Mouse (Mus musculus): Measurements from ENCODE around the gene Qtrt2. TPM values are rescaled to one million over a fixed set of nuclear protein-coding genes. Genes with fewer than 3 reads are reported as not detected.
A peak's percentile ranks its signal among the peaks of the same experiment; 100 is the strongest.

Gene Qtrt2
- total RNA-seq, 2 experiments from 2014 or later, result 38.8 to 40.7 TPM

GRCm38 (mm10) chr16:43945869-43946268, 19.3 kb upstream of the Qtrt2 start:
- no peak for TF ChIP-seq CTCF (conservative IDR thresholded peaks at IDR 0.05)
- Histone ChIP-seq H3K4me3 (no peak overlapping the region), H3K27ac (peak overlapping the region; percentile 77)
- no peak for DNase-seq (ENCODE audit: low spot score in 2 of 2)

GRCm38 (mm10) chr16:43945351-43945750, 18.7 kb upstream of the Qtrt2 start:
- H3K27ac ChIP-seq, result peak overlapping the region; percentile 77
- no peak overlapping the region for H3K4me3 ChIP-seq
- TF ChIP-seq CTCF (conservative IDR thresholded peaks at IDR 0.05), result no peak
- no peak for DNase-seq (ENCODE audit: low spot score in 2 of 2)

GRCm38 (mm10) chr16:43940846-43941245, 14.2 kb upstream of the Qtrt2 start:
- no peak for DNase-seq (ENCODE audit: low spot score in 2 of 2)
- Histone ChIP-seq H3K4me3 (no peak overlapping the region), H3K27ac (no peak overlapping the region)
- TF ChIP-seq CTCF (conservative IDR thresholded peaks at IDR 0.05), result no peak

- H3K27ac ChIP-seq, result peak overlapping the region; percentile 81
- no peak for DNase-seq (ENCODE audit: low spot score in 2 of 2)
- no peak overlapping the region for H3K4me3 ChIP-seq
- TF ChIP-seq CTCF (conservative IDR thresholded peaks at IDR 0.05), result no peak
These were observed 9.3 kb upstream of the Qtrt2 start for GRCm38 (mm10) chr16:43935892-43936291.

- no peak for TF ChIP-seq CTCF (conservative IDR thresholded peaks at IDR 0.05)
- Histone ChIP-seq H3K27ac (peak overlapping the region; percentile 81), H3K4me3 (no peak overlapping the region)
- no peak for DNase-seq (ENCODE audit: low spot score in 2 of 2)
These were observed 8.8 kb upstream of the Qtrt2 start for GRCm38 (mm10) chr16:43935367-43935766.

GRCm38 (mm10) chr16:43934856-43935255, 8.2 kb upstream of the Qtrt2 start:
- no peak for DNase-seq (ENCODE audit: low spot score in 2 of 2)
- H3K4me3 ChIP-seq, result no peak overlapping the region
- peak overlapping the region; percentile 81 for H3K27ac ChIP-seq
- no peak for TF ChIP-seq CTCF (conservative IDR thresholded peaks at IDR 0.05)

- Histone ChIP-seq H3K4me3 (no peak overlapping the region), H3K27ac (peak overlapping the region; percentile 81)
- no peak for TF ChIP-seq CTCF (conservative IDR thresholded peaks at IDR 0.05)
- no peak for DNase-seq (ENCODE audit: low spot score in 2 of 2)
These were observed 6.4 kb upstream of the Qtrt2 start for GRCm38 (mm10) chr16:43933041-43933440.

GRCm38 (mm10) chr16:43932319-43932718, 5.7 kb upstream of the Qtrt2 start:
- no peak for DNase-seq (ENCODE audit: low spot score in 2 of 2)
- Histone ChIP-seq H3K27ac (peak overlapping the region; percentile 76), H3K4me3 (no peak overlapping the region)
- TF ChIP-seq CTCF (conservative IDR thresholded peaks at IDR 0.05), result no peak

- Histone ChIP-seq H3K4me3 (no peak overlapping the region), H3K27ac (peak overlapping the region; percentile 76)
- TF ChIP-seq CTCF (conservative IDR thresholded peaks at IDR 0.05), result no peak
- no peak for DNase-seq (ENCODE audit: low spot score in 2 of 2)
These were observed 4.9 kb upstream of the Qtrt2 start for GRCm38 (mm10) chr16:43931502-43931901.

- TF ChIP-seq CTCF (conservative IDR thresholded peaks at IDR 0.05), result no peak
- no peak overlapping the region for H3K4me3 ChIP-seq
- H3K27ac ChIP-seq, result peak overlapping the region; percentile 33; the same call in 1 of the 2 replicates
- DNase-seq (ENCODE audit: low spot score in 2 of 2), result no peak
These were observed 4.0 kb upstream of the Qtrt2 start for GRCm38 (mm10) chr16:43930577-43930976.

GRCm38 (mm10) chr16:43925846-43926245, 763 bp downstream of the Qtrt2 start:
- DNase-seq (ENCODE audit: low spot score in 2 of 2), result no peak
- Histone ChIP-seq H3K4me3 (no peak overlapping the region), H3K27ac (no peak overlapping the region)
- no peak for TF ChIP-seq CTCF (conservative IDR thresholded peaks at IDR 0.05)

- TF ChIP-seq CTCF (conservative IDR thresholded peaks at IDR 0.05), result no peak
- Histone ChIP-seq H3K4me3 (no peak overlapping the region), H3K27ac (no peak overlapping the region)
- no peak for DNase-seq (ENCODE audit: low spot score in 2 of 2)
These were observed 1.5 kb downstream of the Qtrt2 start for GRCm38 (mm10) chr16:43925001-43925558.

- Histone ChIP-seq H3K4me3 (no peak overlapping the region), H3K27ac (peak overlapping the region; percentile 19; the same call in 1 of the 2 replicates)
- DNase-seq (ENCODE audit: low spot score in 2 of 2), result no peak
- no peak for TF ChIP-seq CTCF (conservative IDR thresholded peaks at IDR 0.05)
These were observed 4.0 kb downstream of the Qtrt2 start for GRCm38 (mm10) chr16:43922630-43923029.

GRCm38 (mm10) chr16:43922024-43922423, 4.6 kb downstream of the Qtrt2 start:
- no peak for DNase-seq (ENCODE audit: low spot score in 2 of 2)
- Histone ChIP-seq H3K4me3 (no peak overlapping the region), H3K27ac (peak overlapping the region; percentile 19; the same call in 1 of the 2 replicates)
- TF ChIP-seq CTCF (conservative IDR thresholded peaks at IDR 0.05), result no peak
